Mouse (Mus musculus): ENCODE results near the gene Tas2r115. TPM values are rescaled to one million over a fixed set of nuclear protein-coding genes. Genes with fewer than 3 reads are reported as not detected.
"Not testable (repeated sequence)": the region's sequence is repeated elsewhere in the genome, so short reads cannot be mapped to it uniquely, and the experiment has no call there.

The Tas2r115 gene
- not detected in 2 replicates for polyA plus RNA-seq (2016; fragmentation: Nextera tagmentation; extraction: Ambion mirVana)

- no peak for DNase-seq (ENCODE audit: low spot score)
- WGBS = 83% methylated on average over 2 of the region's 2 CpGs
- no peaks in the 10 kb centered on the region for H3K36me3 ChIP-seq (replicated peaks)
- no peak within 1 kb of the TSS for H3K27ac ChIP-seq (replicated peaks)
- no peaks in the 10 kb centered on the region for H3K9me3 ChIP-seq
- H3K4me3 ChIP-seq = no peak within 1 kb of the TSS
- H3K4me1 ChIP-seq = no peaks in the 10 kb centered on the region
- H3K27me3 ChIP-seq (replicated peaks; ENCODE audit: low read depth, poor library complexity, severe bottlenecking) = no peaks in the 10 kb centered on the region
Observed at GRCm38 (mm10) chr6:132737935-132738334, at the start of gene Tas2r115. Gene Tas2r115, minus strand, starts transcription at chr6:132738035.

GRCm38 (mm10) chr6:132778062-132778461, 40.2 kb upstream of the Tas2r115 start, which contains the start of gene Tas2r136:
Gene Tas2r136, minus strand, starts transcription at chr6:132778162.
- Histone ChIP-seq H3K4me1 (no peaks in the 10 kb centered on the region), H3K4me3 (no peak within 1 kb of the TSS), H3K27ac (replicated peaks) (no peak within 1 kb of the TSS), H3K36me3 (replicated peaks) (no peaks in the 10 kb centered on the region), H3K9me3 (no peaks in the 10 kb centered on the region), H3K27me3 (replicated peaks; ENCODE audit: low read depth, poor library complexity, severe bottlenecking) (no peaks in the 10 kb centered on the region)
- DNase-seq (ENCODE audit: low spot score) = no peak

DNA sequence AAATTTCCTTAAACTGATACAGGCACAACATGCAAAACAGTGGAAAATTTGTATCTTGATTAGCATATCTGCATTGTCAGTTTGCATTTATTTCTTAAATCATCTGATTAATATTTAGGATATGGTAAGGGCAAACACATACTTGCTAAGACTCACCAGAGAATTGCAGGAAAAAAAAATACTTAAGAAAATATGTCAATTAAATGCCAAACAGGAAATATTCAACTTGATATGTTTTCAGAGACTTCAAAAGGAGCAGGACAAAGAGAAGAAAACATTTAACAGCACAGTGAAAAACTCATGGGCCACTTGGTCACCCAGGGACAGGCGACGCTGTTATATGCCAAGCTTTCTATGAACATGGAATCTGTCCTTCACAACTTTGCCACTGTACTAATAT, 24.0 kb upstream of the Tas2r115 start, which contains the start of gene Tas2r102:
TSS of gene Tas2r102 (plus strand) at position 301 of the 400 bp plus-strand sequence.
- Histone ChIP-seq H3K4me3 (no peak within 1 kb of the TSS), H3K9me3 (no peaks in the 10 kb centered on the region), H3K27me3 (replicated peaks; ENCODE audit: low read depth, poor library complexity, severe bottlenecking) (no peaks in the 10 kb centered on the region), H3K36me3 (replicated peaks) (no peaks in the 10 kb centered on the region), H3K27ac (replicated peaks) (no peak within 1 kb of the TSS), H3K4me1 (no peaks in the 10 kb centered on the region)
- 93% methylated on average over 2 of the region's 2 CpGs for WGBS
- no peak for DNase-seq (ENCODE audit: low spot score)

DNA sequence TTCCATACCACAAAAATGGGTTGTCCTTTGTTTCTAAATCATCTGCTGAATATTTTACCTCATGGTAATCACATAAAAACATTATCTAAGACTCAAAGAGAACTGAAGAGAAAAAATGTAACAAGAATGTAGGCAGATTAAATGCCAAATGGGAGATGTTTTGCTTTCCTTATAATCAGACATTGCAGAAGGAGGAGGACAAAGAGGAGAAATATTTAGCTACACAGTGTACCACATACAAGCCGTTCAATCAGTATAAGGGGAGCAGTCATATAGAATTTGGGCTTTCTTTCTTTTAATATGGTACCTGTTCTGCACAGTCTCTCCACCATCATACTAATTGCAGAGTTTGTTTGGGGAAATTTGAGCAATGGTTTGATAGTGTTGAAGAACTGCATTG, 16.6 kb upstream of the Tas2r115 start, which contains the start of gene Tas2r124:
TSS of gene Tas2r124 (plus strand) at position 301 of the 400 bp plus-strand sequence.
- no peak within 1 kb of the TSS for H3K4me3 ChIP-seq
- H3K27ac ChIP-seq (replicated peaks) = no peak within 1 kb of the TSS
- H3K36me3 ChIP-seq (replicated peaks) = no peaks in the 10 kb centered on the region
- no peaks in the 10 kb centered on the region for H3K4me1 ChIP-seq
- H3K9me3 ChIP-seq = no peaks in the 10 kb centered on the region
- WGBS = 85% methylated on average over 1 of the region's 1 CpGs
- no peak for DNase-seq (ENCODE audit: low spot score)
- no peaks in the 10 kb centered on the region for H3K27me3 ChIP-seq (replicated peaks; ENCODE audit: low read depth, poor library complexity, severe bottlenecking)

GRCm38 (mm10) chr6:132750206-132750605, 12.4 kb upstream of the Tas2r115 start:
- no peak for DNase-seq (ENCODE audit: low spot score)
- Histone ChIP-seq H3K4me1 (no peaks in the 10 kb centered on the region), H3K27ac (replicated peaks) (no peak overlapping the region), H3K9me3 (no peaks in the 10 kb centered on the region), H3K4me3 (no peak overlapping the region), H3K36me3 (replicated peaks) (no peaks in the 10 kb centered on the region), H3K27me3 (replicated peaks; ENCODE audit: low read depth, poor library complexity, severe bottlenecking) (no peaks in the 10 kb centered on the region)
- WGBS = 87% methylated on average over 2 of the region's 2 CpGs

GRCm38 (mm10) chr6:132711828-132712227, 26.0 kb downstream of the Tas2r115 start, which contains the start of gene Tas2r122:
Gene Tas2r122, minus strand, starts transcription at chr6:132711928.
- 89% methylated on average over 3 of the region's 3 CpGs for WGBS
- DNase-seq (ENCODE audit: low spot score) = no peak

DNA sequence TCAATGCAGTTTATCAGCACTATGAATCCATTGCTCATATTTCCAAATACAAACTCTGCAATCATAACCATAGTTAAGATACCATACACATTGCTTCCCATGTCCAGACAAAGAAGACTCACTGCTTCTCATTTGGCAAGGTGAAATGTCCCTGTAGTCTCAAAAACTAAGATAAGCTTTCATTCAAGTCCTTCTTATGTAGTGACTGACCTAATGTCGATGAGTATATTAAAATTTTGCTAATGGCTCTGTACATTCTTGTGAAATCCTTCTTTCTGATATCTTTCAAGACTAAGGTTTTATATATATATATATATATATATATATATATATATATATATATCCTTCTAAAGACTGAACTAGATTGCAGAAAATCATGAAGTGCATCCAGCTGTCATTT, 36.9 kb downstream of the Tas2r115 start, which contains the start of gene Tas2r121:
TSS of gene Tas2r121 (minus strand) at position 101 of the 400 bp plus-strand sequence.
- Histone ChIP-seq H3K27me3 (replicated peaks; ENCODE audit: low read depth, poor library complexity, severe bottlenecking) (no peaks in the 10 kb centered on the region), H3K9me3 (no peaks in the 10 kb centered on the region), H3K4me3 (no peak within 1 kb of the TSS), H3K36me3 (replicated peaks) (no peaks in the 10 kb centered on the region), H3K27ac (replicated peaks) (no peak within 1 kb of the TSS), H3K4me1 (no peaks in the 10 kb centered on the region)
- no peak for DNase-seq (ENCODE audit: low spot score)
- 77% methylated on average over 1 of the region's 1 CpGs for WGBS

More at GRCm38 (mm10) chr6:132711828-132712227, 26.0 kb downstream of the Tas2r115 start, which contains the start of gene Tas2r122:
- no peak within 1 kb of the TSS for H3K27ac ChIP-seq (replicated peaks)
- no peaks in the 10 kb centered on the region for H3K36me3 ChIP-seq (replicated peaks)
- H3K4me3 ChIP-seq = no peak within 1 kb of the TSS
- H3K9me3 ChIP-seq = 0 out of 2 replicates have a peak, but pooled peaks cover 2% of the 10 kb centered on the region
- no peaks in the 10 kb centered on the region for H3K27me3 ChIP-seq (replicated peaks; ENCODE audit: low read depth, poor library complexity, severe bottlenecking)
- H3K4me1 ChIP-seq = no peaks in the 10 kb centered on the region

GRCm38 (mm10) chr6:132691596-132691995, 46.2 kb downstream of the Tas2r115 start:
- not testable (repeated sequence) for H3K4me1 ChIP-seq; H3K27ac ChIP-seq (replicated peaks); H3K9me3 ChIP-seq; H3K36me3 ChIP-seq (replicated peaks); DNase-seq (ENCODE audit: low spot score); H3K4me3 ChIP-seq; H3K27me3 ChIP-seq (replicated peaks; ENCODE audit: low read depth, poor library complexity, severe bottlenecking)
- WGBS = 91% methylated on average over 7 of the region's 7 CpGs

Other genes with a start within 250 kb of the Tas2r115 start
- not detected in 2 replicates for gene Prh1, start 168.2 kb downstream of the Tas2r115 start, polyA plus RNA-seq (2016; fragmentation: Nextera tagmentation; extraction: Ambion mirVana)
- gene Prp2, start 142.1 kb downstream of the Tas2r115 start, polyA plus RNA-seq (2016; fragmentation: Nextera tagmentation; extraction: Ambion mirVana) = not detected in 2 replicates
- gene A630073D07Rik, start 86.5 kb downstream of the Tas2r115 start, polyA plus RNA-seq (2016; fragmentation: Nextera tagmentation; extraction: Ambion mirVana) = not detected in 2 replicates
- gene Tas2r120, start 81.1 kb downstream of the Tas2r115 start, polyA plus RNA-seq (2016; fragmentation: Nextera tagmentation; extraction: Ambion mirVana) = not detected in 2 replicates
- not detected in 2 replicates for gene Tas2r121, start 37.0 kb downstream of the Tas2r115 start, polyA plus RNA-seq (2016; fragmentation: Nextera tagmentation; extraction: Ambion mirVana)
- gene Tas2r122, start 26.1 kb downstream of the Tas2r115 start, polyA plus RNA-seq (2016; fragmentation: Nextera tagmentation; extraction: Ambion mirVana) = not detected in 2 replicates
- not detected in 2 replicates for gene Tas2r124, start 16.7 kb upstream of the Tas2r115 start, polyA plus RNA-seq (2016; fragmentation: Nextera tagmentation; extraction: Ambion mirVana)
- gene Tas2r102, start 24.1 kb upstream of the Tas2r115 start, polyA plus RNA-seq (2016; fragmentation: Nextera tagmentation; extraction: Ambion mirVana) = not detected in 2 replicates
- gene Tas2r136, start 40.1 kb upstream of the Tas2r115 start, polyA plus RNA-seq (2016; fragmentation: Nextera tagmentation; extraction: Ambion mirVana) = not detected in 2 replicates
- gene Tas2r117, start 64.8 kb upstream of the Tas2r115 start, polyA plus RNA-seq (2016; fragmentation: Nextera tagmentation; extraction: Ambion mirVana) = not detected in 2 replicates
- not detected in 2 replicates for gene Tas2r123, start 109.1 kb upstream of the Tas2r115 start, polyA plus RNA-seq (2016; fragmentation: Nextera tagmentation; extraction: Ambion mirVana)
- not detected in 2 replicates for gene Tas2r116, start 117.4 kb upstream of the Tas2r115 start, polyA plus RNA-seq (2016; fragmentation: Nextera tagmentation; extraction: Ambion mirVana)
- gene Tas2r110, start 130.0 kb upstream of the Tas2r115 start, polyA plus RNA-seq (2016; fragmentation: Nextera tagmentation; extraction: Ambion mirVana) = not detected in 2 replicates
- gene Tas2r113, start 155.0 kb upstream of the Tas2r115 start, polyA plus RNA-seq (2016; fragmentation: Nextera tagmentation; extraction: Ambion mirVana) = not detected in 2 replicates
- not detected in 2 replicates for gene Tas2r125, start 171.6 kb upstream of the Tas2r115 start, polyA plus RNA-seq (2016; fragmentation: Nextera tagmentation; extraction: Ambion mirVana)
- not detected in 2 replicates for gene Tas2r129, start 213.1 kb upstream of the Tas2r115 start, polyA plus RNA-seq (2016; fragmentation: Nextera tagmentation; extraction: Ambion mirVana)
- gene Tas2r131, start 219.9 kb upstream of the Tas2r115 start, polyA plus RNA-seq (2016; fragmentation: Nextera tagmentation; extraction: Ambion mirVana) = not detected in 2 replicates
- not detected in 2 replicates for gene Tas2r109, start 242.9 kb upstream of the Tas2r115 start, polyA plus RNA-seq (2016; fragmentation: Nextera tagmentation; extraction: Ambion mirVana)

All from embryonic facial prominence, embryonic 10.5 days (tissue).